Mouse (Mus musculus): ENCODE results near the gene Manea. TPM values are rescaled to one million over a fixed set of nuclear protein-coding genes. Genes with fewer than 3 reads are reported as not detected.

The Manea gene
- 14.3 and 15.3 TPM in 2 replicates for polyA plus RNA-seq (2014; fragmentation: Nextera tagmentation; extraction: Ambion mirVana)

GRCm38 (mm10) chr4:26346443-26347106 is at the start of gene Manea:
Gene Manea, minus strand, starts transcription at chr4:26346891.
- ATAC-seq (ENCODE audit: insufficient number of reproducible peaks, insufficient read depth, low FRiP score, low read depth) = peak; percentile 99

GRCm38 (mm10) chr4:26354616-26355015 is 7.9 kb upstream of the Manea start:
- no peak overlapping the region for H3K4me3 ChIP-seq (ENCODE audit: low read depth, low read length)
- WGBS = 74% methylated on average over 2 of the region's 2 CpGs

More at GRCm38 (mm10) chr4:26346443-26347106, at the start of gene Manea:
- H3K4me2 ChIP-seq (replicated peaks; ENCODE audit: low read depth, low read length) = peak within 1 kb of the TSS; percentile 60
- peak within 1 kb of the TSS; percentile 72 for H3K9ac ChIP-seq (replicated peaks; ENCODE audit: low read depth, low read length)
- H3K36me3 ChIP-seq (ENCODE audit: control insufficient read depth, insufficient read depth, low read length) = no peaks in the 10 kb centered on the region
- H3K27me3 ChIP-seq (ENCODE audit: control insufficient read depth, insufficient read depth, low read length) = no peaks in the 10 kb centered on the region
- no peaks in the 10 kb centered on the region for H3K4me1 ChIP-seq (ENCODE audit: control insufficient read depth, insufficient read depth, low read length)
- H3K9me3 ChIP-seq (ENCODE audit: control insufficient read depth, low read depth, low read length) = no peaks in the 10 kb centered on the region
- 1% methylated on average over 52 of the region's 52 CpGs for WGBS
- peak within 1 kb of the TSS; percentile 82 for H3K27ac ChIP-seq (ENCODE audit: low read length)
- peak within 1 kb of the TSS; percentile 76 for H3K4me3 ChIP-seq (ENCODE audit: low read depth, low read length)

GRCm38 (mm10) chr4:26353643-26354231 is 7.0 kb upstream of the Manea start:
- no peaks in the 10 kb centered on the region for H3K9me3 ChIP-seq (ENCODE audit: control insufficient read depth, low read depth, low read length)
- WGBS = 34% methylated on average over 2 of the region's 2 CpGs
- H3K4me2 ChIP-seq (replicated peaks; ENCODE audit: low read depth, low read length) = no peak overlapping the region
- H3K4me1 ChIP-seq (ENCODE audit: control insufficient read depth, insufficient read depth, low read length) = no peaks in the 10 kb centered on the region
- no peak overlapping the region for H3K9ac ChIP-seq (replicated peaks; ENCODE audit: low read depth, low read length)
- no peak for ATAC-seq (ENCODE audit: insufficient number of reproducible peaks, insufficient read depth, low FRiP score, low read depth)
- H3K27me3 ChIP-seq (ENCODE audit: control insufficient read depth, insufficient read depth, low read length) = no peaks in the 10 kb centered on the region
- no peaks in the 10 kb centered on the region for H3K36me3 ChIP-seq (ENCODE audit: control insufficient read depth, insufficient read depth, low read length)
- no peak overlapping the region for H3K4me3 ChIP-seq (ENCODE audit: low read depth, low read length)
- no peak overlapping the region for H3K27ac ChIP-seq (ENCODE audit: low read length)

More at GRCm38 (mm10) chr4:26354616-26355015, 7.9 kb upstream of the Manea start:
- no peaks in the 10 kb centered on the region for H3K4me1 ChIP-seq (ENCODE audit: control insufficient read depth, insufficient read depth, low read length)
- no peak overlapping the region for H3K9ac ChIP-seq (replicated peaks; ENCODE audit: low read depth, low read length)
- no peak overlapping the region for H3K4me2 ChIP-seq (replicated peaks; ENCODE audit: low read depth, low read length)
- no peak overlapping the region for H3K27ac ChIP-seq (ENCODE audit: low read length)
- no peaks in the 10 kb centered on the region for H3K9me3 ChIP-seq (ENCODE audit: control insufficient read depth, low read depth, low read length)
- H3K27me3 ChIP-seq (ENCODE audit: control insufficient read depth, insufficient read depth, low read length) = no peaks in the 10 kb centered on the region
- ATAC-seq (ENCODE audit: insufficient number of reproducible peaks, insufficient read depth, low FRiP score, low read depth) = no peak
- H3K36me3 ChIP-seq (ENCODE audit: control insufficient read depth, insufficient read depth, low read length) = no peaks in the 10 kb centered on the region

GRCm38 (mm10) chr4:26347239-26347638 is 548 bp upstream of the Manea start:
- Histone ChIP-seq H3K27me3 (ENCODE audit: control insufficient read depth, insufficient read depth, low read length) (no peaks in the 10 kb centered on the region), H3K9me3 (ENCODE audit: control insufficient read depth, low read depth, low read length) (no peaks in the 10 kb centered on the region), H3K36me3 (ENCODE audit: control insufficient read depth, insufficient read depth, low read length) (no peaks in the 10 kb centered on the region), H3K27ac (ENCODE audit: low read length) (no peak overlapping the region), H3K4me3 (ENCODE audit: low read depth, low read length) (peak overlapping the region; percentile 76; the same call in 1 of the 2 replicates), H3K4me2 (replicated peaks; ENCODE audit: low read depth, low read length) (no peak overlapping the region), H3K9ac (replicated peaks; ENCODE audit: low read depth, low read length) (no peak overlapping the region), H3K4me1 (ENCODE audit: control insufficient read depth, insufficient read depth, low read length) (no peaks in the 10 kb centered on the region)
- 43% methylated on average over 2 of the region's 2 CpGs for WGBS
- ATAC-seq (ENCODE audit: insufficient number of reproducible peaks, insufficient read depth, low FRiP score, low read depth) = no peak

- Histone ChIP-seq H3K27me3 (ENCODE audit: control insufficient read depth, insufficient read depth, low read length) (no peaks in the 10 kb centered on the region), H3K4me3 (ENCODE audit: low read depth, low read length) (peak overlapping the region; percentile 76), H3K9ac (replicated peaks; ENCODE audit: low read depth, low read length) (peak overlapping the region; percentile 72), H3K4me2 (replicated peaks; ENCODE audit: low read depth, low read length) (peak overlapping the region; percentile 60), H3K27ac (ENCODE audit: low read length) (peak overlapping the region; percentile 82), H3K4me1 (ENCODE audit: control insufficient read depth, insufficient read depth, low read length) (no peaks in the 10 kb centered on the region), H3K9me3 (ENCODE audit: control insufficient read depth, low read depth, low read length) (no peaks in the 10 kb centered on the region), H3K36me3 (ENCODE audit: control insufficient read depth, insufficient read depth, low read length) (no peaks in the 10 kb centered on the region)
- no peak for ATAC-seq (ENCODE audit: insufficient number of reproducible peaks, insufficient read depth, low FRiP score, low read depth)
- 2% methylated on average over 16 of the region's 16 CpGs for WGBS
These were observed 799 bp downstream of the Manea start for GRCm38 (mm10) chr4:26345741-26346442.

- H3K4me1 ChIP-seq (ENCODE audit: control insufficient read depth, insufficient read depth, low read length) = no peaks in the 10 kb centered on the region
- no peak overlapping the region for H3K27ac ChIP-seq (ENCODE audit: low read length)
- WGBS = 71% methylated on average over 3 of the region's 3 CpGs
- H3K27me3 ChIP-seq (ENCODE audit: control insufficient read depth, insufficient read depth, low read length) = no peaks in the 10 kb centered on the region
- no peak for ATAC-seq (ENCODE audit: insufficient number of reproducible peaks, insufficient read depth, low FRiP score, low read depth)
- H3K9ac ChIP-seq (replicated peaks; ENCODE audit: low read depth, low read length) = no peak overlapping the region
- H3K36me3 ChIP-seq (ENCODE audit: control insufficient read depth, insufficient read depth, low read length) = no peaks in the 10 kb centered on the region
- H3K4me3 ChIP-seq (ENCODE audit: low read depth, low read length) = no peak overlapping the region; the same call in 1 of the 2 replicates
- H3K4me2 ChIP-seq (replicated peaks; ENCODE audit: low read depth, low read length) = 0 out of 2 replicates have a peak overlapping the region, but pooled peaks have one; percentile 60
- no peaks in the 10 kb centered on the region for H3K9me3 ChIP-seq (ENCODE audit: control insufficient read depth, low read depth, low read length)
These were observed 1.6 kb downstream of the Manea start for GRCm38 (mm10) chr4:26345080-26345479.

GRCm38 (mm10) chr4:26342346-26342745 is 4.3 kb downstream of the Manea start:
- H3K27ac ChIP-seq (ENCODE audit: low read length) = no peak overlapping the region
- H3K9me3 ChIP-seq (ENCODE audit: control insufficient read depth, low read depth, low read length) = no peaks in the 10 kb centered on the region
- no peak overlapping the region for H3K9ac ChIP-seq (replicated peaks; ENCODE audit: low read depth, low read length)
- H3K27me3 ChIP-seq (ENCODE audit: control insufficient read depth, insufficient read depth, low read length) = no peaks in the 10 kb centered on the region
- no peak overlapping the region for H3K4me2 ChIP-seq (replicated peaks; ENCODE audit: low read depth, low read length)
- H3K36me3 ChIP-seq (ENCODE audit: control insufficient read depth, insufficient read depth, low read length) = no peaks in the 10 kb centered on the region
- H3K4me3 ChIP-seq (ENCODE audit: low read depth, low read length) = no peak overlapping the region
- ATAC-seq (ENCODE audit: insufficient number of reproducible peaks, insufficient read depth, low FRiP score, low read depth) = no peak
- no peaks in the 10 kb centered on the region for H3K4me1 ChIP-seq (ENCODE audit: control insufficient read depth, insufficient read depth, low read length)

GRCm38 (mm10) chr4:26338604-26339003 is 8.1 kb downstream of the Manea start:
- Histone ChIP-seq H3K9ac (replicated peaks; ENCODE audit: low read depth, low read length) (no peak overlapping the region), H3K27me3 (ENCODE audit: control insufficient read depth, insufficient read depth, low read length) (no peaks in the 10 kb centered on the region), H3K4me2 (replicated peaks; ENCODE audit: low read depth, low read length) (no peak overlapping the region), H3K4me3 (ENCODE audit: low read depth, low read length) (no peak overlapping the region), H3K27ac (ENCODE audit: low read length) (no peak overlapping the region), H3K36me3 (ENCODE audit: control insufficient read depth, insufficient read depth, low read length) (no peaks in the 10 kb centered on the region), H3K9me3 (ENCODE audit: control insufficient read depth, low read depth, low read length) (no peaks in the 10 kb centered on the region), H3K4me1 (ENCODE audit: control insufficient read depth, insufficient read depth, low read length) (no peaks in the 10 kb centered on the region)
- 73% methylated on average over 5 of the region's 5 CpGs for WGBS
- no peak for ATAC-seq (ENCODE audit: insufficient number of reproducible peaks, insufficient read depth, low FRiP score, low read depth)
